Comparison of ENCODE assay signal across 15 mouse cellular contexts in the genomic region with DNA sequence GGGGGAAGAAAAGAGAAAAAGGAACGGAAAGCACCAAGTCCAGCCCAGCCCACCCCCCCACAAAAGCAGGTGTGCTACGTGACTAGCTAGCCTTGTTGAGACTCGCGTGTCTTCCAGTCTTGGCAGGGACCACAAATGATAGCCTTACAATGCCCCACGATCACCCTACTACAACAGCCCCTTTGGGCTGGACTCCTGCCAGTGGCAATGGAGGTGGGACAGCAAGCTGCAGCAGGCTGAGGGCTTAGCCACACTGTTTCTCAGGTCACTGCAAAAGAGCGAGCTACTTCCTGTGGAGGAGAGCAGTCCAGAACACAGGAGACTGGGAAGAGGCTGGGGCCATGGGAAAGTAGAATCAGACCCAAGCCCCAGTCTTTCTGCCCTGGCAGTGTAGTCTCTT.
DNase-seq lines count a peak whose midpoint lies in the region; ATAC-seq and TF ChIP-seq lines count a peak whose summit lies in the region.
"Had no signal": no experiment of that assay in that cellular context is flagged by ENCODE, and none has a peak within 500 bp of the region (broad histone marks: within the 10 kb centered on the region; RNA-seq: fewer than 3 reads in every experiment).

No protein-coding gene starts in this region.

- no peak for TF ChIP-seq CTCF in gastrocnemius, adult 2 months (IDR thresholded peaks at IDR 0.05)

- no peaks in the 10 kb centered on the region for H3K9me3 ChIP-seq in kidney, embryonic 16.5 days (ENCODE audit: low read length)
- no peaks in the 10 kb centered on the region for H3K9me3 ChIP-seq in embryonic facial prominence, embryonic 10.5 days
- H3K9me3 ChIP-seq in limb, embryonic 14.5 days (ENCODE audit: control insufficient read depth, low read length): no peaks in the 10 kb centered on the region

- WGBS in kidney, embryonic 16.5 days: 61% methylated on average over 6 of the region's 6 CpGs
- 87% methylated on average over 6 of the region's 6 CpGs for WGBS in embryonic facial prominence, embryonic 10.5 days
- WGBS in limb, embryonic 14.5 days: 77% methylated on average over 6 of the region's 6 CpGs

- H3K27ac ChIP-seq in gastrocnemius, adult 2 months: peak overlapping the region; percentile 31; the same call in 1 of the 2 replicates
- H3K27ac ChIP-seq in kidney, embryonic 16.5 days (ENCODE audit: low read length): peak overlapping the region; percentile 83
- H3K27ac ChIP-seq in embryonic facial prominence, embryonic 10.5 days (replicated peaks): peak overlapping the region; percentile 51; the same call in 1 of the 2 replicates
- peak overlapping the region; percentile 56 for H3K27ac ChIP-seq in limb, embryonic 14.5 days (replicated peaks; ENCODE audit: low read depth, low read length)

- no peaks in the 10 kb centered on the region for H3K36me3 ChIP-seq in kidney, embryonic 16.5 days (ENCODE audit: insufficient read depth, low read length)
- peaks cover 11% of the 10 kb centered on the region for H3K36me3 ChIP-seq in embryonic facial prominence, embryonic 10.5 days (replicated peaks)
- no peaks in the 10 kb centered on the region for H3K36me3 ChIP-seq in limb, embryonic 14.5 days (ENCODE audit: control insufficient read depth, insufficient read depth, low read length)

- H3K4me2 ChIP-seq in kidney, embryonic 16.5 days (replicated peaks; ENCODE audit: low read depth, low read length): no peak overlapping the region
- H3K4me2 ChIP-seq in limb, embryonic 14.5 days (replicated peaks; ENCODE audit: low read depth, low read length, severe bottlenecking): no peak overlapping the region

- TF ChIP-seq POLR2A in limb, embryonic 14.5 days (IDR thresholded peaks at IDR 0.05; ENCODE audit: borderline replicate concordance, extremely low read depth, insufficient read depth, insufficient read length): no peak

- no peaks in the 10 kb centered on the region for H3K27me3 ChIP-seq in kidney, embryonic 16.5 days (ENCODE audit: insufficient read depth, low read length)
- no peaks in the 10 kb centered on the region for H3K27me3 ChIP-seq in embryonic facial prominence, embryonic 10.5 days (replicated peaks; ENCODE audit: low read depth, poor library complexity, severe bottlenecking)
- no peaks in the 10 kb centered on the region for H3K27me3 ChIP-seq in limb, embryonic 14.5 days (ENCODE audit: control insufficient read depth, insufficient read depth, low read length)

- ATAC-seq in kidney, embryonic 16.5 days (ENCODE audit: low FRiP score, low TSS enrichment): no peak
- ATAC-seq in limb, embryonic 14.5 days (ENCODE audit: low FRiP score, low read depth): no peak
- ATAC-seq: hindbrain, embryonic 16.5 days had no signal

- H3K4me1 ChIP-seq in kidney, embryonic 16.5 days (ENCODE audit: insufficient read depth, low read length): peaks cover 45% of the 10 kb centered on the region
- H3K4me1 ChIP-seq in embryonic facial prominence, embryonic 10.5 days: peaks cover 30% of the 10 kb centered on the region
- H3K4me1 ChIP-seq in limb, embryonic 14.5 days (ENCODE audit: control insufficient read depth, insufficient read depth, low read length): peaks cover 34% of the 10 kb centered on the region

- 0 out of 2 replicates have a peak overlapping the region, but pooled peaks have one; percentile 43 for H3K9ac ChIP-seq in kidney, embryonic 16.5 days (replicated peaks; ENCODE audit: low read length)
- no peak overlapping the region for H3K9ac ChIP-seq in limb, embryonic 14.5 days (ENCODE audit: low read depth, low read length, severe bottlenecking)

- no peak for DNase-seq in gastrocnemius, adult 2 months
- DNase-seq in gastrocnemius, postnatal 10 days: no peak
- no peak for DNase-seq in kidney, adult 11 months
- DNase-seq in embryonic facial prominence, embryonic 10.5 days (ENCODE audit: low spot score): no peak
- no peak for DNase-seq in limb, embryonic 14.5 days (ENCODE audit: low spot score)
- DNase-seq in frontal cortex, postnatal 10 days (ENCODE audit: low spot score in 2 of 2): no peak
- no peak for DNase-seq in right cerebral cortex, adult 2 months (ENCODE audit: low spot score in 2 of 2)
- DNase-seq: cerebellum, adult 18-20 months; gastrocnemius, postnatal 14 days; kidney, adult 9 months; left cerebral cortex, postnatal 4 days; lung, postnatal 4 days; midbrain, embryonic 14.5 days had no signal

- H3K4me3 ChIP-seq in gastrocnemius, adult 2 months: no peak overlapping the region
- H3K4me3 ChIP-seq in kidney, embryonic 16.5 days (ENCODE audit: low read length): no peak overlapping the region
- H3K4me3 ChIP-seq in embryonic facial prominence, embryonic 10.5 days: no peak overlapping the region
- H3K4me3 ChIP-seq in limb, embryonic 14.5 days (replicated peaks; ENCODE audit: low read length): no peak overlapping the region

- intact Hi-C loops in gastrocnemius, adult 2 months (cut with DNase I): loop anchor here (2.0 kb wide), 1 partner anchor 120 kb away; no protein-coding TSS in a partner anchor

Comparison
In these comparisons a context has a peak if more than half of its experiments do, and no peak if none do; other contexts are left out.
1. H3K27ac ChIP-seq: peak in every context shown above with its lines; median percentile 83 in kidney, embryonic 16.5 days; 56 in limb, embryonic 14.5 days; 51 in embryonic facial prominence, embryonic 10.5 days; 31 in gastrocnemius, adult 2 months.